14 mouse cellular contexts compared by ENCODE assay signal in genomic region chr2:31271071-31271470, GRCm38 (mm10). TPM values are rescaled to one million over a fixed set of nuclear protein-coding genes. Genes with fewer than 3 reads are reported as not detected.
A peak's percentile ranks its signal among the peaks of the same experiment; 100 is the strongest.
DNase-seq lines count a peak whose midpoint lies in the region; ATAC-seq and TF ChIP-seq lines count a peak whose summit lies in the region.
"Had no signal": no experiment of that assay in that cellular context is flagged by ENCODE, and none has a peak within 500 bp of the region (broad histone marks: within the 10 kb centered on the region; RNA-seq: fewer than 3 reads in every experiment).

No protein-coding gene starts in this region.

- peak in 1 of 2 experiments; percentile 15 for DNase-seq in spleen, adult 2 months (ENCODE audit: low read depth in 1 of 2, low spot score in 2 of 2)
- DNase-seq in spleen, adult 12 weeks (ENCODE audit: low spot score) = no peak
- DNase-seq in R1 (ENCODE audit: low read depth, low spot score) = peak; percentile 66
- peak; percentile 47 for DNase-seq in thymus, postnatal 4 days
- no peak for DNase-seq in right cerebral cortex, postnatal 14 days
- DNase-seq: adrenal gland, adult 2 months; heart, adult 11 months; heart, postnatal 4 days; liver, embryonic 13.5 days had no signal

- H3K27me3 ChIP-seq in intestine, postnatal 0 days (replicated peaks; ENCODE audit: control insufficient read depth, insufficient read depth, low read length) = no peaks in the 10 kb centered on the region
- H3K27me3 ChIP-seq in intestine, embryonic 15.5 days (replicated peaks) = no peaks in the 10 kb centered on the region
- H3K27me3 ChIP-seq in spleen, adult 2 months (ENCODE audit: control insufficient read depth, insufficient read depth, low read length) = no peaks in the 10 kb centered on the region
- H3K27me3 ChIP-seq: liver, embryonic 13.5 days had no signal

- H3K36me3 ChIP-seq in intestine, postnatal 0 days (ENCODE audit: control insufficient read depth, insufficient read depth) = no peaks in the 10 kb centered on the region
- 0 out of 2 replicates have a peak, but pooled peaks cover 3% of the 10 kb centered on the region for H3K36me3 ChIP-seq in intestine, embryonic 15.5 days
- H3K36me3 ChIP-seq in spleen, adult 2 months (ENCODE audit: control insufficient read depth, insufficient read depth, low read length) = no peaks in the 10 kb centered on the region
- H3K36me3 ChIP-seq: liver, embryonic 13.5 days had no signal

- 81% methylated on average over 1 of the region's 1 CpGs for WGBS in intestine, postnatal 0 days
- WGBS in intestine, embryonic 15.5 days = 92% methylated on average over 1 of the region's 1 CpGs
- WGBS in spleen, adult 2 months = 89% methylated on average over 1 of the region's 1 CpGs

- peak; percentile 63 for TF ChIP-seq CTCF in intestine, postnatal 0 days (IDR thresholded peaks at IDR 0.05; ENCODE audit: low read depth)
- TF ChIP-seq CTCF in spleen, adult 2 months (IDR thresholded peaks at IDR 0.05; ENCODE audit: extremely low read depth, insufficient read depth, insufficient read length, insufficient replicate concordance) = peak; percentile 33; the same call in 1 of the 2 replicates

- ATAC-seq in intestine, postnatal 0 days = no peak
- no peak for ATAC-seq in intestine, embryonic 15.5 days
- no peak for ATAC-seq in megakaryocyte, adult 5-6 weeks (ENCODE audit: poor library complexity, severe bottlenecking)

- no peak overlapping the region for H3K4me3 ChIP-seq in intestine, postnatal 0 days (ENCODE audit: low read depth, low read length)
- H3K4me3 ChIP-seq in intestine, embryonic 15.5 days (replicated peaks) = no peak overlapping the region
- no peak overlapping the region for H3K4me3 ChIP-seq in spleen, adult 2 months (ENCODE audit: extremely low read depth, insufficient read depth, insufficient read length)
- H3K4me3 ChIP-seq: liver, embryonic 13.5 days; myocyte had no signal

- TF ChIP-seq POLR2A in spleen, adult 2 months (IDR thresholded peaks at IDR 0.05; ENCODE audit: low read depth, low read length) = no peak

- no peak overlapping the region for H3K27ac ChIP-seq in intestine, postnatal 0 days (ENCODE audit: low read depth, low read length)
- no peak overlapping the region for H3K27ac ChIP-seq in intestine, embryonic 15.5 days
- no peak overlapping the region for H3K27ac ChIP-seq in spleen, adult 2 months (ENCODE audit: insufficient read depth, low read length)
- H3K27ac ChIP-seq: liver, embryonic 13.5 days had no signal

- no peak overlapping the region for H3K4me2 ChIP-seq in intestine, postnatal 0 days (replicated peaks; ENCODE audit: low read depth)
- H3K4me2 ChIP-seq in intestine, embryonic 15.5 days (replicated peaks) = no peak overlapping the region
- H3K4me2 ChIP-seq: liver, embryonic 13.5 days had no signal

- no peaks in the 10 kb centered on the region for H3K4me1 ChIP-seq in intestine, postnatal 0 days (replicated peaks; ENCODE audit: control insufficient read depth, insufficient read depth, low read length)
- no peaks in the 10 kb centered on the region; the same call in 1 of the 2 replicates for H3K4me1 ChIP-seq in intestine, embryonic 15.5 days (replicated peaks)
- no peaks in the 10 kb centered on the region for H3K4me1 ChIP-seq in spleen, adult 2 months (ENCODE audit: control insufficient read depth, insufficient read depth, insufficient read length)
- H3K4me1 ChIP-seq: liver, embryonic 13.5 days had no signal

- H3K9ac ChIP-seq in intestine, postnatal 0 days (ENCODE audit: low read depth, low read length) = no peak overlapping the region
- no peak overlapping the region for H3K9ac ChIP-seq in intestine, embryonic 15.5 days
- H3K9ac ChIP-seq: liver, embryonic 13.5 days had no signal

- H3K9me3 ChIP-seq in intestine, postnatal 0 days (ENCODE audit: control insufficient read depth) = no peaks in the 10 kb centered on the region
- H3K9me3 ChIP-seq in intestine, embryonic 15.5 days = no peaks in the 10 kb centered on the region
- H3K9me3 ChIP-seq: liver, embryonic 13.5 days had no signal

RNA-seq across cellular contexts. Expression of gene Ncs1, which starts 25.4 kb away (rescaled TPM):
- 8.4 and 8.5 TPM in 2 replicates for polyA plus RNA-seq in intestine, postnatal 0 days (2015; fragmentation: Nextera tagmentation; extraction: Ambion mirVana)
- 23.9 and 25.0 TPM in 2 replicates for polyA plus RNA-seq in intestine, embryonic 15.5 days (2015; fragmentation: Nextera tagmentation; extraction: Ambion mirVana)
- 1.2 and 1.3 TPM in 2 replicates for polyA plus RNA-seq in spleen, adult 2 months (2012; rRNA removed)
- 0.14 TPM in 1 of 2 replicates, not detected in the other for total RNA-seq in megakaryocyte, adult 5-6 weeks (2015)
- total RNA-seq in megakaryocyte, adult 5-6 weeks (2017) = 0.15 and 0.37 TPM in 2 replicates

RNA-seq across cellular contexts. Expression of gene Hmcn2, which starts 43.1 kb away (rescaled TPM):
- 5.5 and 8.1 TPM in 2 replicates for polyA plus RNA-seq in intestine, postnatal 0 days (2015; fragmentation: Nextera tagmentation; extraction: Ambion mirVana)
- 3.3 and 4.2 TPM in 2 replicates for polyA plus RNA-seq in intestine, embryonic 15.5 days (2015; fragmentation: Nextera tagmentation; extraction: Ambion mirVana)
- 1.1 and 1.2 TPM in 2 replicates for polyA plus RNA-seq in spleen, adult 2 months (2012; rRNA removed)
- total RNA-seq in megakaryocyte, adult 5-6 weeks (2015) = 0.02 TPM in 1 of 2 replicates, not detected in the other
- 0.26 TPM in 1 of 2 replicates, not detected in the other for total RNA-seq in megakaryocyte, adult 5-6 weeks (2017)
- total RNA-seq: common myeloid progenitor, adult 5-6 weeks had no signal

Comparison
In these comparisons a context has a peak if more than half of its experiments do, and no peak if none do; other contexts are left out.
1. DNase-seq: peak in R1 (single experiment) and thymus, postnatal 4 days (single experiment); none in spleen, adult 12 weeks (single experiment) and right cerebral cortex, postnatal 14 days (single experiment).